Mouse (Mus musculus) ovary, adult 18-20 months (tissue): Measurements from ENCODE around the gene Stat3.

ENCODE experiments used
- DNase-seq: peaks from one replicate; pipeline ENCODE4 v3.0.0; 2022; ENCODE audit warnings: low spot score, mixed read lengths

The Stat3 gene

GRCm38 (mm10) chr11:100964180-100964579 is 24.8 kb upstream of the Stat3 start:
- DNase-seq: no peak

GRCm38 (mm10) chr11:100963647-100964046 is 24.3 kb upstream of the Stat3 start:
- DNase-seq: peak; percentile 59

GRCm38 (mm10) chr11:100962371-100962911 is 23.1 kb upstream of the Stat3 start:
- peak; percentile 58 for DNase-seq

GRCm38 (mm10) chr11:100960540-100960939 is 21.2 kb upstream of the Stat3 start:
- no peak for DNase-seq

- DNase-seq: no peak
Measured at GRCm38 (mm10) chr11:100959826-100960225, 20.5 kb upstream of the Stat3 start.

- no peak for DNase-seq
Measured at GRCm38 (mm10) chr11:100959464-100959810, 20.1 kb upstream of the Stat3 start.

- DNase-seq: no peak
Measured at GRCm38 (mm10) chr11:100958613-100959463, 19.5 kb upstream of the Stat3 start.

GRCm38 (mm10) chr11:100957915-100958469 is 18.7 kb upstream of the Stat3 start:
- no peak for DNase-seq

GRCm38 (mm10) chr11:100957244-100957643 is 17.9 kb upstream of the Stat3 start:
- DNase-seq: no peak

GRCm38 (mm10) chr11:100949540-100949939 is 10.2 kb upstream of the Stat3 start:
- DNase-seq: no peak

GRCm38 (mm10) chr11:100948317-100948716 is 9.0 kb upstream of the Stat3 start:
- no peak for DNase-seq

GRCm38 (mm10) chr11:100947548-100947947 is 8.2 kb upstream of the Stat3 start:
- no peak for DNase-seq

GRCm38 (mm10) chr11:100946862-100947261 is 7.5 kb upstream of the Stat3 start:
- no peak for DNase-seq

- no peak for DNase-seq
Measured at GRCm38 (mm10) chr11:100942388-100942787, 3.0 kb upstream of the Stat3 start.

GRCm38 (mm10) chr11:100938711-100939511 is 429 bp downstream of the Stat3 start:
- DNase-seq: no peak

- peak; percentile 31 for DNase-seq
Measured at GRCm38 (mm10) chr11:100938112-100938511, 1.2 kb downstream of the Stat3 start.

GRCm38 (mm10) chr11:100937295-100937694 is 2.0 kb downstream of the Stat3 start:
- DNase-seq: no peak

GRCm38 (mm10) chr11:100935373-100936355 is 3.7 kb downstream of the Stat3 start:
- no peak for DNase-seq

- DNase-seq: peak; percentile 24
Measured at GRCm38 (mm10) chr11:100931254-100931921, 8.0 kb downstream of the Stat3 start.

- DNase-seq: no peak
Measured at GRCm38 (mm10) chr11:100930611-100931010, 8.7 kb downstream of the Stat3 start.

- no peak for DNase-seq
Measured at GRCm38 (mm10) chr11:100927386-100927785, 12.0 kb downstream of the Stat3 start.
